Mouse (Mus musculus): ENCODE results near the gene Rps19. TPM values are rescaled to one million over a fixed set of nuclear protein-coding genes. Genes with fewer than 3 reads are reported as not detected.
A peak's percentile ranks its signal among the peaks of the same experiment; 100 is the strongest.
"Not testable (repeated sequence)": the region's sequence is repeated elsewhere in the genome, so short reads cannot be mapped to it uniquely, and the experiment has no call there.

Gene Rps19
- total RNA-seq (2015) = 1,493 and 1,909 TPM in 2 replicates
- 575 and 756 TPM in 2 replicates for total RNA-seq (2017)

DNA sequence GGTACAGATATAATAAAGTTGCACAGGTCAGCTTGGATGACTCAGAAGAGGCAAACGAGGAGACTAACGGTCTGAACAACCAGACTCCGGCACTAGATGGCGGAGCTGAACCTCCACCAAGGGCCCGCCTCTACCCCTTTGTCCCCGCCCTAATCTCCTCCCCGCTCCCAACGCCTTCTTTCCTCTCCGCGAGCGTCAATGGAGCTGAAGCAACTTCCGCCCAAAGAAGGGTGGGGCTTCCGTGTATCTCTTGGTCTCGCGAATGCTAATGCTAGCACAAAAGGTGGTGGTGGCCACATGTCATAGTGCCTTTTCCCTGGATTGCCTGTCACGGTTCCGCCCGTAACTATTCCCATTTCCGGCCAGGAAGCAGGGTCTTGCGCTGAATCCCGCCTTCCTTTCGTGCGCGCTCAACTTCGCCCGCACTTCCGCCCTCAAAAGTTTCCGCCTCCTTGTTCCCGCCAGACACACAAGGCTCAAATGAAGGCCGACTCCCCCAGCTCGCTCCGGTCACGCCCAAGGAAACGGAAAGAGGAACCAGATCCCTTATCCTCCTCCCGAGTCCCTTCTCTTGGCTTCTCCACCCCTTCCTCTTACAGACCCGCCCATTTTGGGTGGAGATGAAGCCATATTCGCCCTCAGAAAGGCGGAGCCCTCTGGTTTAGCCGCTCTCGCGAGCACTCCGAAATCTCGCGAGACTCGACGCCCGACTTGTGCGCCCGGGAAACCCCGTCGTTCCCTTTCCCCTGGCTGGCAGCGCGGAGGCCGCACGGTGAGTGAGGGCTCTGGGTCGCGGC, at the start of gene Rps19:
Rps19 (plus strand) TSS at position 476 of the 797 bp plus-strand sequence.
- ATAC-seq (ENCODE audit: poor library complexity, severe bottlenecking) = peak; percentile 92

DNA sequence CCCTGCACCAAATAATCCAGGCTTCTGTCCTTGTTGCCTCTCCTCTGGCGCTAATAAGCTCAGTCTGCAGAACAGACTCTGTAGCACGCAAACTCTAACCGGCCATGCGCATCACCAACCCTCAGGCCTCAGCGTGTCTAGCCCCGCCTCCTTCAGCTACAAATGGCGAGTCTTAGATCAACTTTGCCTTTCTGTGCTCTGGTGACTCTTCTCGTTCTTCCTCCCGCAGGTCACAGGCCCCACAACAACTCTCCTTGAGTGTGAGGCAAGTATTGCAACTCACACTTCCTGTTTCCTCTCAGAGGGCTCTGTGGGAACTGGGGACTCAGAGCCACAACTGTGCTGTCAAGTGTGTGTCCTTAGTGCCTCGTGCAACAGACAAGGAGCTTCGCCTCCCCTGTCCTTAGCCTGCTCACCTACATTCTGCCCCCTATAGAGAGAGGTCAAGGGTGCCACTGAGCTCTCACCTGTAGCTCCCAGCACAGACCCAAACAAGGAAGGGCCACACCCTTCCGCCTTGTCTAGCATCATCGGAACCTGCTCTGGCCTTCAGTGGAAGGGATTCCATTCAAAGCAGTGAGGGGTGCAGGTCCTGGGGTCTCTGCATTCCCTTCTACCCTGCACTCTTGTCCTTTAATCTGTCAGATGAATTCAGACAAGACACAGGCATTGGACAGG, 45.3 kb upstream of the Rps19 start:
- peak; percentile 94 for ATAC-seq (ENCODE audit: poor library complexity, severe bottlenecking)

DNA sequence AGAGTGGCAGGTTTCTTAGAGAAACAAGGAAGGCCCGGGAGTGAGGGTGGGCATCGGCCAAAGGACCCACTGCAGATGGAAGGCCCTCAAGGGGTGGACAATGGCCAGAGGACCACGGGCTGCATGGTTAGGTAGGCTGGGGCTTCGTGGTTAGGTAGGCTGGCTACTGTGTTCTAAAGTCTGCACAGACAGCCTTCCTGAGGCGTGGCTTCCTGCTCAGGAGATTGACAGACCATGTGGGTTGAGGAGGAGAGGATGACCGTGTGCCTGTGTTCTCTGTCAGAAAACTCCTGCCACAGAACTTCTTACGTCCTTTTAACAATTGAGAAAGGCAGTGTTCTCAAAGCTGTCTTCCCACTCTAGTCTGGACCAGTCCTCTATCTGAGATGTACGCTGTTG, 44.8 kb upstream of the Rps19 start:
- peak; percentile 67 for ATAC-seq (ENCODE audit: poor library complexity, severe bottlenecking)

DNA sequence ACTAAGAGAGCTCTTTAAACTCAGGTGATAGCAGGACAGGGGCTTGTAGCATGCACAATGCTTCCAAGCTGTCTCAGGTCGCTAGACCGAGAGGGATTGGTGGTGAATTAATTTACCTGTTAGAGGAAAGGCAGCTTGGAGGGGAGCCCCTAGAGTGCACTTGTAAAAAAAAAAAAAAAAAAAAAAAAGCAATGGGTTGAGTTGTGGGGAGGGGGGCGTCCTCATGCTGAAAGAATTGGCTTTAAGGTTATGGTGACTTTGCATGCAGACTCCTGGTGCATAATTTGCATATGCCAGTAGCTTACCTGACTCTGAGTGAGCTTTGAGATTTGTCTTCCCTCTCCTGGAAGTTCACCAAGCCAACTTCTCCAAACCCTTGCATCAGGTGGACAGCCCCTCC, 43.8 kb upstream of the Rps19 start:
- no peak for ATAC-seq (ENCODE audit: poor library complexity, severe bottlenecking)

DNA sequence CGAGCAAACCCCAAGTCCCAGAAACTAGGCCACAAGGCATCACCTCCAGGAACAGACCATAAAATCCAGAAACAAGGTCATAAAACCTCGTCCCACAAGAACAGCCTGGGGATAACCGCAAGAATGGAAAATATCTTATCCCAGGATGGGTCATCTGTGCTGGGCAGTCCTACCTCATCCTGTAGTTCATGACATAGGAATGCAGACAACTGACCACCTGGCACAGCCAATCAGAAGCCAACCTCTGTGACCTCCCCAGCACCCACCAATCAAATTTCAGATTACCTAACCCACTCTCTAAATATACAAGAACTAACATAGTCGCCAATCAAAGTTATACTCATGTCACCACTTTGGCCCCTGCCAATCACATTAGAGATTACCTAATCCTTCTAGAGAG, 43.2 kb upstream of the Rps19 start:
- ATAC-seq (ENCODE audit: poor library complexity, severe bottlenecking) = no peak

DNA sequence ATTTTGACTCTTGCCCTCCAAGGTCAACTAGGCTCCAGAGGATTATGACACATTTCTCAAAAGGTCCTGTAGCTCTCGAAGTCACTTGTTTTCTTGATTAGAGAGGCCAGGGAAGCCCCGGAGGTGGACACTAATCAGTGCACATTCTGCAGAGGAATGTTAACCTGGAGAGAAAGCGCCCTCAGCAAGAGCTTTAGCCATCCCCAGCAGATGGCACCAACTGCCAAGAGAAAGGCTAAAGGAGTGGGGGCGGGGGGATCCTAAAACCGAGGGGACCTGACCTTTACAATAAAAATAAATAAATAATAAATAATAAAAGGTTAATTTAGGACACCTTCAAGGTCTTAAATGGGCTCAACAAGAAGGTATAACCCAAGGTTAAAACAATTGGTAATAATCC, 40.0 kb upstream of the Rps19 start:
- ATAC-seq (ENCODE audit: poor library complexity, severe bottlenecking) = no peak

DNA sequence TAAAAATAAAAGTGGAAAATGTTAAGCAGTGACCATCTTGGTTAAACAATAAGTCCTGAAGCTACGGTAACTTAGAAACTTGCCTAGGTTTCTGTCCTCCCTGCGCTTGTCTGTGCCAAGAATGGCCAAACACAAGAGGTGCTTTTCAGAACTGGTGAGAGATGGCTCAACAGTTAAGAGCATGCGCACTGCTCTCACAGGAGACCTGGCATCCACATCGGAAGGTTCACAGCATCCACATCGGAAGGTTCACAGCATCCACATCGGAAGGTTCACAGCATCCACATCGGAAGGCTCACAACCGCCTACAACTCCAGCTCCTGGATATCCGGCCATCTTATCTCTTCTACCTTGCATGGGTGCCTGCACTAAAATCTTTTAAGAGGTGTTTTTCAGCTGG, 39.0 kb upstream of the Rps19 start:
- ATAC-seq (ENCODE audit: poor library complexity, severe bottlenecking) = no peak

DNA sequence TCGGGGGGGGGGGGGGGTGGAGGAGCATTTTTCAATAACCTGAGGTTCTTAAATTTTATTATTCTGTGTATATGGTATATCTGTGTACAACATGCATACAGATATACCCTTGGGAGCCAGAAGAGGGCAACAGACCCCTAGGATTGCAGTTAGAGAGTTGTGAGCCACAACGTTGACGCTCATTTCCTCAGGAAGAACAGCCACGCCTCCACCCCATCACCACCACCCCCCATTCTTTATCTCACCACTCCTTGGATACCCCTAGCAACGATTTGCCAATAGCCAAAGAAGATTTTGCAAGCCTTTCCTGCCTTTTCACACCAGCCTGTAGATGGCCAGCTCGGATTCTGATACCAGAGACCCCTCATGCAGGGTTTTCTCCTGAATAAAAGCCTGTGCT, 38.5 kb upstream of the Rps19 start:
- peak; percentile 100 for ATAC-seq (ENCODE audit: poor library complexity, severe bottlenecking)

DNA sequence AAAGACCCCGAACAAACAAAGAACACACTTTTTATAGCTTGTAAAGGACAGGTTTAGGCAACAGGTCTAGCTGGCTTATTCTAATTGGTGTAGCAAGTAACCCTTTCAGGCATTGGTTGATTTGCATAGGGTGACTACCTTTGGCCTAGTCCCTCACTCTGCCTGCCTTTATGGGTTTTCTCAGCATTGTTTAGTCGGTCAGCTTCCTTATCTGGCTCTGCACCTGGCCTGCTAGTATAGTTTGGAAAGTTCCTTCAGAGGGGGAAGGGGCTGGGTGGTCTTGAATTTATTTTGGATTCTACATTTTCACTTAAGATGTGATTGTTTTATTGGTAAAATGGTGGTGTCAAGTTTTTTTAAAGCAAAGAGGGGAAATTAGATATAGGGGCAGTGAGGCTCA, 37.6 kb upstream of the Rps19 start:
- not testable (repeated sequence) for ATAC-seq (ENCODE audit: poor library complexity, severe bottlenecking)

DNA sequence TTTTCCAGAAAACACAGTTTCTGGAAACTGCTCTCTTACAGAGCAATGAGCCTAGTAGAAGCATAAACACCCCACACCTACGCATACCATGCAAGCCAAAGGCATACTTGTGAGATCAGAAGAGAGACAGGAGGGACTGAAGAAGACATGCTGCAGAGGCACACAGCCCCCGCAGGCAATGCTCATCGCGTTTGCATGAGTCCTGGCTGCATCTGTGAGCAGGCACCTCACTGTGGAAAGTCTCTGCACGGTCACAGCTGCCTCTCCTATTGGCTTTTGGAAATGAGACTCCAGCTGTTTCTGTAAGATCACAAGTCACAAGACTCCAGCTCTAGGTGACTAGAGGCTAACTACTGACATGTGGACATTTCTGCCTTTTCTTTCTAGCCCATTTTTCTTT, 34.0 kb upstream of the Rps19 start:
- ATAC-seq (ENCODE audit: poor library complexity, severe bottlenecking) = no peak

DNA sequence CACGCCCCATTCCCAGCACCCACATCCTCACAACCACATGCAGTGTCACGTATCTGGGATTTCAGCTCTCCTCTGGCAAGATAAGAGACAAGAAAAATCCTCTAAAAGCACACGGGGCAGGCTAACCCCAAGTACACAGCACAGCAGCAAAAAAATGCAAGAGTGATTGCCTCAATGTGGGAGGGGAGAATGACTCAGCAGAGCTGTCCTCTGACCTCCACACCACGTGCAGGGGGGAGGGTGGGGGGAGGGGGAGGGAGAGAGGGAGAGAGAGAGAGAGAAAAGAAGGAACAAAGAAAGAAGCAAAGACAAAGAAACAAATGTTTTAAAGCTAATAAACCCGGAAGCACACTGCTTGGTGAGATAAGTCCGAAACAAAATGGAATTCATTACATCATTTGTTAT, 33.3 kb upstream of the Rps19 start:
- peak; percentile 91 for ATAC-seq (ENCODE audit: poor library complexity, severe bottlenecking)

DNA sequence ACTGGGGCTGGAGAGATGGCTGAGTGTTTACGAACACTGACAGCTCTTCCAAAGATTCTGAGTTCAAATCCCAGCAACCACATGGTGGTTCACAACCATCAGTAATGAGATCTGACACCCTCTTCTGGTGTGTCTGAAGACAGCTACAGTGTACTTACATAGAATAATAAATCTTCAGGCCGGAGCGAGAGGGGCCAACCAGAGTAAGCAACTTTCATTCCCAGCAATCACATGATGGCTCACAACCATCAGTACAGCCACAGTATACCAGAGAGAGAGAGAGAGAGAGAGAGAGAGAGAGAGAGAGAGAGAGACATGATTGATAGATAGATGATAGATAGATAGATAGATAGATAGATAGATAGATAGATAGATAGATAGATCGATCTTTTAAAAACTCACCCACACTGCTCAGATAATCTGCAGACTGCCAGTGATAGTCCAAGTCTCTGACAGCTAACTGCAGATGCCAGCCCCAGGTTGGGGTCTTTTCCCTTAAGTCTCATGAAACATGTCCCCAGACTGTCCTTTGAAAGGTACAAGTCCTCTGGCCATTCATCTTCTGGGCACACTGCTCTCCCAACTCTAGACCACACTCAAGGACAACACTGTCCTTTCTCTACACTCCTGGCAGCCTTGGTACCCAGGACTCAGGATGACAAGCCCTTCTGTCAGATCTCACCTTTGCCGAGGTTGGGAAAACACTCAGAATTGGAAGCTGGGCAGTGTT, 32.4 kb upstream of the Rps19 start:
- ATAC-seq (ENCODE audit: poor library complexity, severe bottlenecking) = no peak

DNA sequence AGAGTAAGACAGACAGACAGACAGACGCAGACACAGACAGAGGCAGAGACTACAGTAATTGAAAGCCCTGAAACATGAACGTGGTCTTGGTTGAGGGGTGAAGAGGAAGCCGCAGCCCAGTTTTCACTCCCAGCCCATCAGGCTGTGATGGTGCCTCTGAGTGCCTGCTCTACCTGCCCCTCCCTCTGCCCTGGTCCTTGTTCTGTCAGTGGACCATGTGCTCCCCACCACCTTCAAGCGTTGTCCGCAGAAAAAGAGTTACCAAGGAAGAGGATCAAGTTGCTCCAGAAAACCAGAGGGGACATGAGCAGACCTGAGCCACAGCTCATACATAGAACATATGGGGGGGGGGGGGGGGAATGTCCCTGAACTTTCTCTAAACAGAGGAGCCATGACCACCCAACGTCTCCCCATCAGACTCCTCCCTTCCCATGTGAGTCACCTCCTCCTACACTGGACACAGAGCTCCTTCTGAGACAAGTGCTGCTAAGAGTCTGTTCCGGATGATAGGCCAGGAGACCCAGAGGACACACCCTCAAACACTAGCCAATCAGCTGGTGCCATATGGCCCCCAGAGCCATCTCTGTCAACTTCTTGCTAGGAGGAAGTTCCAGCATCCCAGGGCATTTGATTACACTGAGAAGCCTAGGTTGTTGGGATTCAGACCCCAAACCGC, 31.5 kb upstream of the Rps19 start:
- peak; percentile 77 for ATAC-seq (ENCODE audit: poor library complexity, severe bottlenecking)

DNA sequence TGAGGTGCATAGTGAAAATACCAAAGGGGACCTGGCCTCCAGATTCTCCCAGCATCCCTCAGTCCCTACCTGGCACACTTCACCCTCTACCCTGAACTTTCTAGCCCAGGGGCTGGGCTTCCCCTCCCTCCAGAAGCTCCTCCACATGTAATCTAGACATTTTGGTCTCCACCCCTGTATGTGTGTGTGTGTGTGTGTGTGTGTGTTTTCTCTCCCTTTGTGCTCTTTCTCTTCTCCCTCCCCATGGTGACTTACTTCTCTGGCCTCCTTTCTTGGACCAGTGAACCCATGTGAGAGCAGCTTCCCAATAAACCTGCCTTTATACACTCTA, 31.0 kb upstream of the Rps19 start:
- ATAC-seq (ENCODE audit: poor library complexity, severe bottlenecking) = no peak

DNA sequence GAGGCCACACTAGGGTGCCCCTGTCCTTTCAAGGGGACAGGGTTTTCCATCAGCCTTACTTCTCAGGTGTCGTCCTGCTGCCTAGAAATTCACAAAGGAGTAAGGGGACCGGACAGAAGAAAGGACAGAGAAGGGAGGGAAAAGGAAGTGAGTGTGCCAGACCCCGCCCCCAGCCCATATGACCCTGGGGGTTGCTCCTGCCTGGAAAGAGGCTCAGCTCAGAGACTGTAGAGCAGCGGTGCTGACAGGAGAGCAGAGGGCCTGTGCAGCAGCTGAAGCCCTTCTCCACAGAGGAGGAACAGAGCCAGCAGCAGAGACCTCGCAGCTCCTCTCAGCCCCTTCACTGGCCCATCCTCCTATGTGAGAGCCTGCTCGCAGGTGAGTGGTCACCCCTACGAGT, 30.5 kb upstream of the Rps19 start:
- no peak for ATAC-seq (ENCODE audit: poor library complexity, severe bottlenecking)

DNA sequence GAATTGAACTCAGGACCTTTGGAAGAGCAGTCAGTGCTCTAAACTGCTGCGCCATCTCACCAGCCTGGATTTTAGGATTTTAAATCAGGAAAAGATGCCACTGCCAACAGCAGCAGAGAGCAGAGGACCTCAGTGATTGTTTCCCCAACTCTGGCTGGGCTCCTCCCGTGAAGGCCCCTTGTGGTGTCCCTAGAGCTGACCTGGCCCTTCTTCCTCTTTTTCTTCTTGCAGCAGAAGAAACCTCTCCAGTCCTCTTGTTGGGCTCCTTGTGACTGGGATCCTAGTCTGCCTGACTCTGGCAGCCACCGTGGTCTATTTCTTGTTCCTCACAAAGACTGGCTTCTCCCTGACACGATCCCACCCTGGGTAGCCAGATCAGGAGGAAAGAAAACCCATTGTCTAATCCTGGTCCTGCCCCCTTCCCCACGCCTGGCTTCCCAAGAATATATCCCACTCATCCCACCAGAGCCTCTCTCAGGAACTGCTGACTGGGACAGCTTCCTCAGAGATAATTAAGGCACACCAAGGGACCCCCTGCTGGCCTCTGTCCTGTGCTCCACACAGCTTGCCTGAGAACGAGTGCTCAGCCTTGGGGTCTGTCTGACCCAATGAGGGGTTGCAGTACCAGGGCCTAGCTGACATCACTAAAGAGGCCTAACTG, 27.6 kb upstream of the Rps19 start:
- ATAC-seq (ENCODE audit: poor library complexity, severe bottlenecking) = peak; percentile 77

DNA sequence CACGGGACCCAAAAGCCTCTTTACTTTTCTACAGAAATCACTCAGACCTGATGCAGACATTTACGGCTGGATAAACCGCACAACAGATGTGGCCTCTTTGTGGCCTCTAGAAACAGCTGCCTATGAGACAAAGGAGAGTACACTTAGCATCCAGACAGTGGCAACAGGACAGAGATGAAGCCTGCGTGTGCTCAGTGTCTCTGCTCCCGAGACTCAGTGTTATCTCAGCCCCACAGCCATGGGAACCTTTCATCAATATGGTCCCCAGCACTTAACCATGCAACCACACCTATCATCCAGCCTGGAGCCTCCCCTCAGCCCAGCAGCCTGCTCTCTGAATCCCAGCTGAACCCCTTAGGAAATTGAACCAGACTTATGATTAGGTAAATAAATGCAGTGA, 24.9 kb upstream of the Rps19 start:
- no peak for ATAC-seq (ENCODE audit: poor library complexity, severe bottlenecking)

DNA sequence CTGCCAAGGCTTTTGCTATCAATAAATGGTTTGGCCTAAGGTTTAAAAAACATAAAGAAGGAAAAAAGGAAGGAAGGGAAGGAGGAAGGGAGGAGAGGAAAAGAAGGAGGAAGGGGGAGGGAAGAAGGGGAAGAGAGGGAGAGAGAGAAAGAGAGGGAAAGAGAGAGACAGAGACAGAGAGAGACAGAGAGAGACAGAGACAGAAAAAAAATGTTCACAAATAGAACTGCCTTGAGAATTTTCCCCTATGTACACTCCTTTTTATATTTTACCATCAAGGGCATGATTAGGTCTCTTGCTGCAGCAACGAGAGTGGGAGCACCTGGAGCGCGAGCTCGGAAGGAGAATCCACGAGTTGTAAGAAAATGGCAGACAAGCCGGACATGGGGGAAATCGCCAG, 22.3 kb upstream of the Rps19 start, which contains the start of gene Gm9844:
Gm9844 (plus strand) TSS at position 301 of the 400 bp plus-strand sequence.
- ATAC-seq (ENCODE audit: poor library complexity, severe bottlenecking) = no peak

DNA sequence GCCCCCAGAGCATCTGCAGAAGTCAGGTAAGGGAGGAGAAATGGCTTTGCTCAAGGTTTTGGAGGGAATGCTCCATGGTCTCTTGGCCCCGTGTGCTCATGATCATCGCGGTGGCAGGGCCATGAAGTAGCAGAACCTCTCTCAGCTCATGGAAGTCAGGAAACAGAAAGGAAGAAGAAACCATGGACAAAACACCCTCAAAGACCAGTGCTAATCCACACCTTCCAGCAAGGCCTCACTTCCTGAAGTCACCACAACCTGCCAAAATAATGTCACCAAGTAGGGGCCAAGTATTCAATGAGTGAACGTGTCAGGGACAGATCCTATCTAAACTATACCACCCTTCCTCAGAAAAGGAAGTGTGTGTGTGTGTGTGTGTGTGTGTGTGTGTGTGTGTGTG, 21.3 kb upstream of the Rps19 start:
- ATAC-seq (ENCODE audit: poor library complexity, severe bottlenecking) = no peak

DNA sequence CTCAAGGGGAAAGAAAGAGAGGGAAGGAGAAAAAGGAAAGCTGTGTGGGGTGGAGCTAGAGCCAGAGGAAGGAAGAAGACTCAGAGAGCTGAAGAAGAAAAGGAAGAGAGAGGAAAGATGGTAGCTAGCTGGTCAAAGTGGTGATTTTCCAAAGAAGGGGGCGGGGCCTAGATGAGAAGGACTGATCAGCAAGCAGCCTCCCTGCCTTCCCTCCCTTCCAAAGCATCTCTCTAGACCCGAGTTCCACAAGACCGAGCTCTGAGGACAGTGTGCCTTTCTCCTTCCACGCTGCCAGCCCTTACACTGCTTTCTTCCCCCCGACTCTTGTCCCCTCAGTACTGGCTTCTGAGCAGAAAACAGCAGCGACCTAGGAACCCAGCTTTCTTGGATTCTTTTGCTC, 20.0 kb upstream of the Rps19 start:
- ATAC-seq (ENCODE audit: poor library complexity, severe bottlenecking) = no peak

DNA sequence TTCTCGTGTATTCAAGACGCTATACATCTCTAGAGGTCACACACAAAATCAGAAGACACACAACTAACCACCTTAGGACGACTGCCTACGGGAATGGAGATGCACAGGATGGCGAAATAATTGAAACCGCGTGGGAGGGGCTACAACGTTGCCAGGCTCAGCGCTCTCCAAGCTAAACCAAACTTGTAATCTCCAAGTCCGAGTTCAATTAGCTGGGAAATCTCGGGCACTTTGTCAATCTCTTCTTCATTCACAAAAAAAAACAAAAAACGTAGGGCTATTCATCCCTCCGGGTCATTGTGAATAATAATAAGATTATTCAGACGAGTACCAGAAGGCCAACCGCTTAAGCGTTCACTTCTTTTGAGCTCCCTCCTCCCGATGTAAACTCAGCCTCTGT, 15.1 kb upstream of the Rps19 start:
- ATAC-seq (ENCODE audit: poor library complexity, severe bottlenecking) = no peak

All from megakaryocyte, adult 5-6 weeks (primary cell).